Mouse (Mus musculus): ENCODE data around the gene Dok3. TPM values are rescaled to one million over a fixed set of nuclear protein-coding genes. Genes with fewer than 3 reads are reported as not detected.

The Dok3 gene
- 2.6 and 9.6 TPM in 2 replicates for polyA plus RNA-seq (2015; fragmentation: Nextera tagmentation; extraction: Ambion mirVana)

DNA sequence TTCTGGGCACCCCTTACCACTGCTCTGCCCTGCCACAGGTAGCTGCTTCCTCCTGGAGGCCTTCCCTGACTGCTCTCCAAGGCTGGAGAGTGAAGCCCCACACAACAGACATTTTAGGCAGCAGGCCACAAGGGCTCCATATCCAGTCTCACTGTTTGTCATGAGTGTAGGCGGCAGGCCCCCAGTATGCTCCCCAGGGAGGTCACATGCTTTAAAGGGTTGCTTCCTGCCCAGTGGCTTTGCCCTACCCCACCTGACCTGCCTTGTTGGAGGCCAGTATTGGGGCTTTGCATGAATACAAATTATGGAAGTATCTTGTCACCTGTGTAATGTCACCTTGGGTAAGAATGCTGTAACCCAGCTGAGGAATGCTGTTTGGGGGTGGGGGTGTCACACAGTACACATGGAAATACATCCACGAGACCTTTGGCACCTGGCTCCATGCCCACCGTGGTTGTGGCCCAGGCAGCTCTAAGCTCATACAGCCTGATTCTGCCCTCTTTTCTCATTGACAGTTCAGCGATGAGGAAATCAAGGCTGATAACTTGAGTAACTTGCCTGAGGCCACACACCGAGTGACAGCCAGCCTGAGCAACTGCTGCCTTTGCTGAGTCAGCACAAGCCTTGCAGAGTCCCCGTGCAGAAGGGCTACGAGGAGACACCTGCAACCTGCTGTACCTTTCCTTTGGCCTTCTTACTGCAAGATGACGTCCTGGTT lies at the start of gene Dok3:
Dok3 (minus strand) TSS at position 99 of the 718 bp plus-strand sequence.

DNA sequence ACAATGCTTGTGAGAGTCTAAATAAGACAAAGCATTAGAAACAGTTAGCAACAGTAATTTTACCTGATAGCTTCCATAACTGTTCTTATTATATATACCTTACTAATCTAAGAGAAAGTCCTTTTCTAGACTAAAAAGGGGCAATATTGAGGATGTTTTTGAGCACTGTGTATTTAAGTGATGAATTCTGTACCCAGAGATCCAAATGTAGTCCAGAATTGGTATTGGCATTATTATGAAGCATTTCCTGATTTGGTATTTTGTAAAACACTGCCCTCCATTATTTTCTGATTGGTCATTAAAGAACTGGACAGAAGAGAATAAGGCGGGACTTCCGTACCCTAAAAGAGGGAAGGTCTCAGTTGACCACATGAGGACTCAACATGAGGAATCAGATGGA lies 44.3 kb upstream of the Dok3 start, which contains the start of gene Tmed9:
Tmed9 (plus strand) TSS at position 301 of the 400 bp plus-strand sequence.

DNA sequence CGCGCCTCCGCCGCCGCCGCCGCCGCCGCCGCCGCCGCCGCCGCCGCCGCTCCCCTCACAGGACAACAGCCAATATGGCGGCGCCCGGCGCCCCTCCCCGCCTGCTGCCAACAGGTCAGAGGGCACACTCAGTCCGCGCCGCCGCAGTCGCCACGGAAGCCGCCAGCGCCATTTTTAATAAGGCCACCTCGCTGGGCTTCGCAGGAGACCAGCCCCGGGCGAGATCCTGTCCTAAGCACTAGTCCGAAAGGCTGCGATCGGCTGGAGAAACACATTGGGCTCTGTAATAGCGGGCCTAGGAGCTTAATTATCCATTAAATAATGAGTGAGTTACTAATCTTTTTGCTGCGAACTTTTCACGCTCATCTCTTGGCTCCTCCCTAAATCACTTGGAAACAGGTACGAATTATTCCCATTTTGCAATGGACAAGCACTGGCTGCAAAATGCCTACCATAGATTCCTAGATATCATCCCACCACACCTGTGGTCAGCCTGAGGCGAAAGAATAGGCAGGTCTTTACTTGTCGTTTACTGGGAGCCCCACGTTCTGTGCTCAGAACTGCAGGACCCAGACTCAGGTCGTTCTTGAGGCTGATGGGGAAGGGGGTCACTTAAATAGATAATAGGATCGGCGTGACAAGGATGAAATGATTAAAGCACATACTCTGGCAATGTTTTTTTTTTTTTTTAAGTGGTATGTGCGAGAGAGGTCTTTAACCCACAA lies 42.1 kb upstream of the Dok3 start, which contains the start of gene Fam193b:
Fam193b (minus strand) TSS at position 94 of the 725 bp plus-strand sequence.

DNA sequence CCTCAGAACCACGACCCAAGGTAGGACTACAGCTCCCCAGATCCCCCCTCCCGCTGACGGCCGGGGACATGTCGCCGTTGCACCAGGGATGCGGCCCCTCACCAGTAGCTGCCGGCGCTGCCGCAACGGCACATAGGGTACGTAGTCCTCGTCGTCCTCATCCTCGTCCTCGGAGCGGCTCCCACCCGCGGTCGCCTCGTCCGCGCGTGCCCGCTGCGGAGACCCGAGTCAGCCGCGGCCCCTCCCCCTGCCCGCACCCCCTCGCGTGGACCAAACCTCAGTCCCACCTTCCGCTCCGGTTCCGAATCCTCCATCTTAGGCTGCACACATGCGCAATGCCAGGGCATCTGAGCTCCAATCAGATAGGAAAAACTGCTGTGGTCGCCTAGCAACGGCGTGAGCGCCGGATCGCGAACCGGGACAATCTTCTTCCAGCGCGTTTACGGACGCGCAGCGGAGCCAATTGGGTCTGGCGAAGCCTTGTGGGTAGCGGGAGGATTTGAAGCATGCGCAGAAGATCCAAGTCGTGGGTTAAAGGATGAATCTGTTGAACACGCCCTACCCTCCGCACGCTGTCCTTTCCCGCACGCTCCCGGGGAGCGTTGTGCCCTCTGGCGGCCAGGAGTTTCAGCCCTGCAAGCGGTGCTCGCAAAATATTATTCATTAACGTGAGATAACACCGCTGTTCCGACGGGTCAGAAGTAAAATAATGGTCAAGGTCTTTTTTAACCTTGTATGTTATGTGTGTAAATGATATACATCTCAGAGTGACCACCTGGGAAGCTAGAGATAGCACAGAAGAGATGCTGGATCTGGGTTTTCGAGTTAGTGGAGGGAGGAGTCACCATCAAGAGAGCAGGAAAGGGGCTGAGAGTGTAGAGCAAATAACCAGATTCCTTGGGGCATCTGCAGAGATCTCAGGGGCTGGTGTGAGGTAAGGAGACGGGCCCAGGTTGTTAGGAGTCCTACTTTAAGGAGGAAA lies 7.4 kb upstream of the Dok3 start, which contains the start of gene Ddx41:
Ddx41 (minus strand) TSS at position 465 of the 982 bp plus-strand sequence.

DNA sequence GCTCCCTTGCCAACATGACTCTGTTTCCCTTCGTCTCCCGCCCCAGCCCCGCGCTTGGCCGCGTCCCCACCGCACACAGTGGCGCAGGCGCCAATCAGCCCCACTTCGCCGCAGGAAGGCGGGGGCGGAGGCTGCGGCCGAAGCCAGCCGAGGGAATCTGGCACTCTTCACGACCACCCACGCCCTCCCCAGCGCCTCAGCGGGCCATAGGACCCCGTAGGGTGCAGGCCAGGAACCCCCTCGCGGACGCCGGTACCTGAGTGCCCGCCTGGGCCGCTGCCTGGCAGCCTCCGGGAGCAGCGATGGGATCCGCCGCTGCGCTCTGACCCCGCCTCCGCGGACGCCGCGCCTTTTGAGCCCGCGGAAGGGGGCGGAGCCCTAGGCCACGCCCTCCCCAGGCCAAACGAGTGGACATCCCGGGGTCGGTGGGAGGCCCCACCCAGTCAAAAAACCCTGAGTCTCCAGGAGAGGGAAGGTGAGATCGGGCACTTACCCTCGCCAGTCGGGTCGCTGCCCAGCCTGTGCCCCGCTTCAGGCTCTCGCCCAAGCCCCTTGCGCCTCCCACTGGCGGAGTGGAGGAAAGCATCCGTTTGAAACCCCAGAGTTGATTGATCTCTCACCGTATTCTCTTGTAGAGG lies 15.9 kb downstream of the Dok3 start, which contains the start of gene Pdlim7:
Pdlim7 (minus strand) TSS at position 566 of the 638 bp plus-strand sequence.

DNA sequence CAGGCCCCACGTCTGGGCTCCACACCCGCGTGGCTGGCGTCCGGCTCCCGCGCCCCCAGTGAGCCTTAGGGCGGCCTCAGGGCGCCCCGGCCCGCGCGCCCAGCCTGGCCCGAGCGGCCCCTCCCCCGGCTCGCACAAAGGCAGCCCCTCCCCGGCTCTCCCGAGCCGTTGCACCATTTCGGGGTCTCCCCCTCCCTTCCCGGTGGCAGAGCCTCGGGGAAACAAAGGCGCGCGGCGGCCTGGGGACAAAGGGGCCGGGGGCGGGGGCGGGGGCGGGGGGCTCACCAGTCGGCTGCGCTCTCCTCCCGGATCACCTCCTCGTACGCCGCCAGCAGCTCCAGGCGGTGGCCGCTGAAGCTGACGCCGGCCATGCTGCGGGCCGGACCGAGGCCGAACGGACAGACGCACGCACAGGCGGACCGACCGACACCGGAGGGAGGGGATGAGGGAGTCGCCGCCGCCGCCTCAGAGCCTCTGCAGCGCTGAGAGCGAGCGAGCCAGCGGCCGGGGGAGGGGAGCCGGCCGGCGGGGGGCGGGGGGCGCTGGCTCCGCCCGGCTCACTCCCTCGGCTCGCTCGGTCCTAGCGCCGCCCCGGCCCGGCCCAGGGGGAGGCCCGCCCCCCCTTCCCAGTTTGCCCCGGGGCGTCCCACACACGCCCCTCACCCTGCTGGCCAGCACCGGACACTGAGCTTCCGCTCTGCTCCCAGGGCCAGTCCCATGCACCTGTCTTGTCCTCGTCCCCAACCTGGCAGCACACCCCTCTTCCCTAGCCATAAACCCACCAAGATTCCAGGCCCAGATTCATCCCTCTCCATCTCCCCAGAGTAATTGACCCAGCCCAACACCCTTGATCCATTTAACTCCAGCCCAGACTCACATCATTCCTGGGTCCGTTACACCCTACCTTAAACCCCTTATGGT lies 41.3 kb downstream of the Dok3 start, which contains the start of gene Dbn1:
Dbn1 (minus strand) TSS at position 534 of the 921 bp plus-strand sequence.

Small RNA genes lying within 50 kb of the gene (microRNA-seq; reads per million reads assigned to microRNA genes)
- 4.3 reads per million, percentile 7 among the genes with 10 or more reads in this experiment for gene Mir6944
- gene Mir6945 = 8.3 reads per million, percentile 17 among the genes with 10 or more reads in this experiment

Other genes starting within 250 kb of the Dok3 start
- 381 and 386 TPM in 2 replicates for gene Prelid1, start 208.8 kb downstream of the Dok3 start, polyA plus RNA-seq (2015; fragmentation: Nextera tagmentation; extraction: Ambion mirVana)
- 53.5 and 60.3 TPM in 2 replicates for gene Rab24, start 207.3 kb downstream of the Dok3 start, polyA plus RNA-seq (2015; fragmentation: Nextera tagmentation; extraction: Ambion mirVana)
- gene Mxd3, start 199.5 kb downstream of the Dok3 start, polyA plus RNA-seq (2015; fragmentation: Nextera tagmentation; extraction: Ambion mirVana) = 8.5 and 9.3 TPM in 2 replicates
- gene Lman2, start 166.5 kb downstream of the Dok3 start, polyA plus RNA-seq (2015; fragmentation: Nextera tagmentation; extraction: Ambion mirVana) = 57.9 and 62.4 TPM in 2 replicates
- 0.49 and 1.8 TPM in 2 replicates for gene Rgs14, start 159.6 kb downstream of the Dok3 start, polyA plus RNA-seq (2015; fragmentation: Nextera tagmentation; extraction: Ambion mirVana)
- gene Slc34a1, start 131.1 kb downstream of the Dok3 start, polyA plus RNA-seq (2015; fragmentation: Nextera tagmentation; extraction: Ambion mirVana) = not detected in 2 replicates
- not detected in 2 replicates for gene Pfn3, start 114.1 kb downstream of the Dok3 start, polyA plus RNA-seq (2015; fragmentation: Nextera tagmentation; extraction: Ambion mirVana)
- gene F12, start 102.5 kb downstream of the Dok3 start, polyA plus RNA-seq (2015; fragmentation: Nextera tagmentation; extraction: Ambion mirVana) = 0.30 TPM in 1 of 2 replicates, not detected in the other
- 21.2 and 22.9 TPM in 2 replicates for gene Grk6, start 84.2 kb downstream of the Dok3 start, polyA plus RNA-seq (2015; fragmentation: Nextera tagmentation; extraction: Ambion mirVana)
- gene Prr7, start 65.0 kb downstream of the Dok3 start, polyA plus RNA-seq (2015; fragmentation: Nextera tagmentation; extraction: Ambion mirVana) = 0.42 TPM in 1 of 2 replicates, not detected in the other
- gene Dbn1, start 41.2 kb downstream of the Dok3 start, polyA plus RNA-seq (2015; fragmentation: Nextera tagmentation; extraction: Ambion mirVana) = 55.6 and 76.0 TPM in 2 replicates
- 767 and 826 TPM in 2 replicates for gene Pdlim7, start 15.6 kb downstream of the Dok3 start, polyA plus RNA-seq (2015; fragmentation: Nextera tagmentation; extraction: Ambion mirVana)
- gene Ddx41, start 7.4 kb upstream of the Dok3 start, polyA plus RNA-seq (2015; fragmentation: Nextera tagmentation; extraction: Ambion mirVana) = 23.4 and 27.9 TPM in 2 replicates
- gene Fam193b, start 41.8 kb upstream of the Dok3 start, polyA plus RNA-seq (2015; fragmentation: Nextera tagmentation; extraction: Ambion mirVana) = 12.6 and 13.7 TPM in 2 replicates
- 104 and 125 TPM in 2 replicates for gene Tmed9, start 44.4 kb upstream of the Dok3 start, polyA plus RNA-seq (2015; fragmentation: Nextera tagmentation; extraction: Ambion mirVana)
- 18.9 and 19.7 TPM in 2 replicates for gene B4galt7, start 70.6 kb upstream of the Dok3 start, polyA plus RNA-seq (2015; fragmentation: Nextera tagmentation; extraction: Ambion mirVana)
- 32.8 and 38.6 TPM in 2 replicates for gene Caml, start 93.7 kb upstream of the Dok3 start, polyA plus RNA-seq (2015; fragmentation: Nextera tagmentation; extraction: Ambion mirVana)
- gene Ddx46, start 105.7 kb upstream of the Dok3 start, polyA plus RNA-seq (2015; fragmentation: Nextera tagmentation; extraction: Ambion mirVana) = 15.8 and 16.5 TPM in 2 replicates
- 36.8 and 41.9 TPM in 2 replicates for gene B230219D22Rik, start 163.8 kb upstream of the Dok3 start, polyA plus RNA-seq (2015; fragmentation: Nextera tagmentation; extraction: Ambion mirVana)
- 50.2 and 50.5 TPM in 2 replicates for gene Txndc15, start 185.4 kb upstream of the Dok3 start, polyA plus RNA-seq (2015; fragmentation: Nextera tagmentation; extraction: Ambion mirVana)
- 44.6 and 45.8 TPM in 2 replicates for gene Pcbd2, start 198.1 kb upstream of the Dok3 start, polyA plus RNA-seq (2015; fragmentation: Nextera tagmentation; extraction: Ambion mirVana)